Mouse (Mus musculus): ENCODE measurements around the gene Noxred1. TPM values are rescaled to one million over a fixed set of nuclear protein-coding genes. Genes with fewer than 3 reads are reported as not detected.

Noxred1 gene
- polyA plus RNA-seq, 1 experiment from 2014 or later, result 2.4 TPM

- Histone ChIP-seq H3K9me3 (ENCODE audit: control insufficient read depth, low read length) (no peaks in the 10 kb centered on the region), H3K4me1 (replicated peaks; ENCODE audit: control insufficient read depth, insufficient read depth, low read length) (no peaks in the 10 kb centered on the region), H3K4me3 (replicated peaks; ENCODE audit: low read length) (no peak overlapping the region), H3K36me3 (replicated peaks; ENCODE audit: control insufficient read depth, insufficient read depth) (peaks cover 35% of the 10 kb centered on the region; the same call in 1 of the 2 replicates), H3K27ac (no peak overlapping the region), H3K27me3 (ENCODE audit: control insufficient read depth, insufficient read depth, low read length) (no peaks in the 10 kb centered on the region), H3K4me2 (replicated peaks) (no peak overlapping the region), H3K9ac (no peak overlapping the region)
- DNase-seq (ENCODE audit: low spot score) (no peak), ATAC-seq (ENCODE audit: low FRiP score) (no peak)
- 96% methylated on average over 4 of the region's 4 CpGs for WGBS
Observed at GRCm38 (mm10) chr12:87177631-87178030, 60.9 kb downstream of the Noxred1 start.

- H3K27me3 ChIP-seq (ENCODE audit: control insufficient read depth, insufficient read depth, low read length), result no peaks in the 10 kb centered on the region
- no peak for ATAC-seq (ENCODE audit: low FRiP score)
- H3K27ac ChIP-seq, result no peak overlapping the region
- H3K9ac ChIP-seq, result no peak overlapping the region
- peaks cover 52% of the 10 kb centered on the region for H3K36me3 ChIP-seq (replicated peaks; ENCODE audit: control insufficient read depth, insufficient read depth)
- no peaks in the 10 kb centered on the region for H3K9me3 ChIP-seq (ENCODE audit: control insufficient read depth, low read length)
- H3K4me3 ChIP-seq (replicated peaks; ENCODE audit: low read length), result no peak overlapping the region
- no peak for DNase-seq (ENCODE audit: low spot score)
- H3K4me2 ChIP-seq (replicated peaks), result no peak overlapping the region
- WGBS, result 73% methylated on average over 4 of the region's 4 CpGs
- no peaks in the 10 kb centered on the region for H3K4me1 ChIP-seq (replicated peaks; ENCODE audit: control insufficient read depth, insufficient read depth, low read length)
Observed at GRCm38 (mm10) chr12:87175194-87175946, 63.2 kb downstream of the Noxred1 start.

Small RNA genes within 50 kb of the gene (microRNA-seq; reads per million reads assigned to microRNA genes)
- not detected for gene Gm47293

Other genes starting within 250 kb of the Noxred1 start
- 14.9 and 15.6 TPM in 2 replicates for gene Zdhhc22, start 248.3 kb downstream of the Noxred1 start, polyA plus RNA-seq (2014; fragmentation: Nextera tagmentation; extraction: Ambion mirVana)
- 13.8 and 16.2 TPM in 2 replicates for gene Tmem63c, start 217.4 kb downstream of the Noxred1 start, polyA plus RNA-seq (2014; fragmentation: Nextera tagmentation; extraction: Ambion mirVana)
- gene Ngb, start 136.2 kb downstream of the Noxred1 start, polyA plus RNA-seq (2014; fragmentation: Nextera tagmentation; extraction: Ambion mirVana), result 3.2 and 5.0 TPM in 2 replicates
- gene Gstz1, start 91.6 kb downstream of the Noxred1 start, polyA plus RNA-seq (2014; fragmentation: Nextera tagmentation; extraction: Ambion mirVana), result 26.6 and 31.9 TPM in 2 replicates
- gene Pomt2, start 90.8 kb downstream of the Noxred1 start, polyA plus RNA-seq (2014; fragmentation: Nextera tagmentation; extraction: Ambion mirVana), result 15.1 and 19.6 TPM in 2 replicates
- gene Samd15, start 39.0 kb downstream of the Noxred1 start, polyA plus RNA-seq (2014; fragmentation: Nextera tagmentation; extraction: Ambion mirVana), result 1.3 and 1.6 TPM in 2 replicates
- 6.9 and 7.8 TPM in 2 replicates for gene Tmed8, start 38.3 kb downstream of the Noxred1 start, polyA plus RNA-seq (2014; fragmentation: Nextera tagmentation; extraction: Ambion mirVana)
- 56.7 and 58.9 TPM in 2 replicates for gene Vipas39, start 27.5 kb upstream of the Noxred1 start, polyA plus RNA-seq (2014; fragmentation: Nextera tagmentation; extraction: Ambion mirVana)
- 169 and 181 TPM in 2 replicates for gene Ahsa1, start 27.7 kb upstream of the Noxred1 start, polyA plus RNA-seq (2014; fragmentation: Nextera tagmentation; extraction: Ambion mirVana)
- 0.86 and 1.3 TPM in 2 replicates for gene Ism2, start 61.0 kb upstream of the Noxred1 start, polyA plus RNA-seq (2014; fragmentation: Nextera tagmentation; extraction: Ambion mirVana)
- 72.0 and 72.5 TPM in 2 replicates for gene Sptlc2, start 149.6 kb upstream of the Noxred1 start, polyA plus RNA-seq (2014; fragmentation: Nextera tagmentation; extraction: Ambion mirVana)
- 195 and 248 TPM in 2 replicates for gene Slirp, start 205.2 kb upstream of the Noxred1 start, polyA plus RNA-seq (2014; fragmentation: Nextera tagmentation; extraction: Ambion mirVana)
- gene Alkbh1, start 205.3 kb upstream of the Noxred1 start, polyA plus RNA-seq (2014; fragmentation: Nextera tagmentation; extraction: Ambion mirVana), result 28.7 and 36.3 TPM in 2 replicates
- gene Snw1, start 233.5 kb upstream of the Noxred1 start, polyA plus RNA-seq (2014; fragmentation: Nextera tagmentation; extraction: Ambion mirVana), result 101 and 102 TPM in 2 replicates